Mouse (Mus musculus): ENCODE data around the gene Fitm1.

Fitm1 gene

GRCm38 (mm10) chr14:55575302-55575701, at the start of gene Fitm1:
Gene Fitm1, plus strand, starts transcription at chr14:55575617.
- no peak for DNase-seq (ENCODE audit: low spot score in 2 of 2)

GRCm38 (mm10) chr14:55526674-55527073, 48.7 kb upstream of the Fitm1 start:
- no peak for DNase-seq (ENCODE audit: low spot score in 2 of 2)

GRCm38 (mm10) chr14:55527940-55528339, 47.5 kb upstream of the Fitm1 start:
- DNase-seq (ENCODE audit: low spot score in 2 of 2): no peak

DNA sequence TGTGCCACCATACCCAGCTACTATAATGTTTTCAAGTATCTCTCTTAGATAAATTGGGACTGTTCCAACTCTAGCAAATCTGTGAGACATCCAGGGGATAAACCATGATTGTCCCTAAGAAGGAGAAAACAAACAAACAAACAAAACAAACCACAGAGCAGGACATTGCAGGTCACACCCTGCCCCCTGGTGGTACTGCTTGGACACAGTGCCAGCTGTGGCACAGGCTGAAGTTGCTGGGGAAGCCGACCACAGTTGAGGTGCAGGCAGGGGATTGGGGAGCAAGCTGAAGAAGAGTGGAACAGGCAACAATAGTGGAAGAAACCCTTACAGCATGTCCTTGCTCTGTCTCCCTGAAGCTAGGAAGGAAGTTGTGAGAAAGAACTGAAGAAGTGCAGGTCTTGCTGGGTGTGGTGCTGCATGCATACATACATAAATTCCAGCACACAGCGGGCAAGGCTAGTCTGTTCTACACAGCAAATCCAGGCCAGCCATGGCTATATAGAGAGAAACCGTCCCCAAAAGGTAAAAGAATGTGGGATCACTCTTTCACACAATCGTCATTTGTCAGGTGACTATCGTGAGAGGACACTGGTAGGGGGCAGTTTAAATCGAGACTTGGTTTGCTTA, 39.2 kb upstream of the Fitm1 start:
- peak in 1 of 2 experiments; percentile 49 for DNase-seq (ENCODE audit: low spot score in 2 of 2)

DNA sequence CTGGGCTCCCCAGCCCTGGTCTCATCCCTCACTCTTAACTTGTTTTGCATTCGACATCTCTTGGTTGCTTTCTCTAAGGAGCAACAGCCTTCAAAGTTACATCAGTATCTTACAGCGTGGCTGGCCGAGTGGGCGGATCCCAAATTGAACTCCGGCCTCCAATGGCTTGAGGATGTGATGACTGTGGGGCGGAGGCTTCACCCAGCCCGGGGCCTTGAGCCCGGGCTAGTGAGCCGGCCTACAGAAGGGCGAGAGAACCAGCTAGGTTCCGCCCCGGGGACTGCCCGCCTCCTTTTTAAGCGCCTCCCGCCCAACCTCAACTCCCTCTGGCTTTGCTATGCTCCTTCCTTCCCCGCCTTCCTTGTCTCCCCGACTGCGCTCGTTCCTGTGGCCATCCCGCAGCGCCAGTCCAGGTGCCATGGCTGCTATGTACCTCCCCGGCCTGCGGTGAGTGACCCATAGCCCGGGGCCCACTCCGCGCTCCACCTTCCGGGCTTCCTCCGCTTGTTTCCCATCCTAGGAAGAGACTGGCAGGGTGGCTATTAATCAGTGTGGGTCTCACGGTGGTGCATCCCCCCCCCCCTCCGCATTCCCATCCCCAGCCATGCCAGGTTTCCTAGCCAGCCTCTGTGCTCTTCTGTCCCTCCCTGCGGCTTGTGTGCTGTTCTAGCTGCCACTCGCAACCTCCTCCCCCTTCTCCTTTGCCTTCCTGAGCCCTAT, 35.2 kb upstream of the Fitm1 start, which contains the start of gene Pck2:
TSS of gene Pck2 (plus strand) at position 200 of the 720 bp plus-strand sequence.
- DNase-seq (ENCODE audit: low spot score in 2 of 2): peak; percentile 71 to 81

GRCm38 (mm10) chr14:55540787-55541321, 34.6 kb upstream of the Fitm1 start:
- peak; percentile 76 to 86 for DNase-seq (ENCODE audit: low spot score in 2 of 2)

DNA sequence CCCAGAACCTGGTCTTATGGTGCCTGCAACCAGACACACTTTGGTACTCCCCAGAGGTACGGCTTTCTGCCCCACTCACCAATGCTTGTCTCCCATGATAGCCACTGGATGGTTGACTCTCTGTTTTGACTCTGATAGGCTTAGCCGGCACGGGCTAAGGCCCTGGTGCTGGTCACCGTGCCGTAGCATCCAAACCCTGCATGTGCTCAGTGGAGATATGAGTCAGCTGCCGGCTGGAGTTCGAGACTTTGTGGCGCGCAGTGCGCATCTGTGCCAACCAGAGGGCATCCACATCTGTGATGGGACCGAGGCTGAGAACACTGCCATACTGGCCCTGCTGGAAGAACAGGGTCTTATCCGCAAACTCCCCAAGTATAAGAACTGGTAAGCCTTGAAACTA, 33.1 kb upstream of the Fitm1 start:
- no peak for DNase-seq (ENCODE audit: low spot score in 2 of 2)

DNA sequence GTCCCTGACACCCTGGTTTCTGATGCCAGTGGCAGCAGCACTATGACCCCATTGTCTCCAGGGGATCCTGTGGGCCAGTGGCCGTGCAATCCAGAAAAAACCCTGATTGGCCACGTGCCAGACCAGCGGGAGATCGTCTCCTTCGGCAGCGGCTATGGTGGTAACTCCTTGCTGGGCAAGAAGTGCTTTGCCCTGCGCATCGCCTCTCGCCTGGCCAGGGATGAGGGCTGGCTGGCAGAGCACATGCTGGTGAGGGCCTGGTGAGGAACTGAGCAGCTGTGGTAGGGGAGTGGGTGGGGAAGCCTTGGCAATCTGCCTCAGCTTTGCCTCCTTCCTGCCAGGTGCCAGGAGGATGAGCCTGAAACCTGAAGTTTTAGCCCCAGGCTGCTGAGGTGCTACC, 31.1 kb upstream of the Fitm1 start:
- DNase-seq (ENCODE audit: low spot score in 2 of 2): no peak

GRCm38 (mm10) chr14:55550191-55550590, 25.2 kb upstream of the Fitm1 start:
- no peak for DNase-seq (ENCODE audit: low spot score in 2 of 2)

DNA sequence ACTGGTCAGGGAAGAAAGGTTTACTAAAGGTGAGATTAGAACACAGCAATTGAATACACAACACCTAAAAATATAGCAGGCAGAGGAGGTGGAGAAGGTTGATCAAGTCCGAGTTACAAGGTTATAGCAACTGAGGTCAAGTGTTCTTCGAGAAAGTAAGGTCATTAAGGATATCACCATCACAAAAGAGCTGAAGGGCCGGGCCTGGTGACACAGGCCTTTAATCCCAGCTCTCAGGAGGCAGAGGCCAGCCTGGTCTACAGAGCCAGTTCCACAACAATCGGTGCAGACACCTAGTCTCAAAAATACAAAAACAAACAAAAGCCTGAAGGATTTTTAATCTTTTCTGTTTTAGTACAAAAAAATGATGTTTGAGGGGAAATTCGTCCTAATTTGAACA, 24.1 kb upstream of the Fitm1 start:
- DNase-seq (ENCODE audit: low spot score in 2 of 2): no peak

- no peak for DNase-seq (ENCODE audit: low spot score in 2 of 2)
These were observed 23.6 kb upstream of the Fitm1 start for GRCm38 (mm10) chr14:55551794-55552193.

GRCm38 (mm10) chr14:55554635-55555034, 20.8 kb upstream of the Fitm1 start:
- no peak for DNase-seq (ENCODE audit: low spot score in 2 of 2)

DNA sequence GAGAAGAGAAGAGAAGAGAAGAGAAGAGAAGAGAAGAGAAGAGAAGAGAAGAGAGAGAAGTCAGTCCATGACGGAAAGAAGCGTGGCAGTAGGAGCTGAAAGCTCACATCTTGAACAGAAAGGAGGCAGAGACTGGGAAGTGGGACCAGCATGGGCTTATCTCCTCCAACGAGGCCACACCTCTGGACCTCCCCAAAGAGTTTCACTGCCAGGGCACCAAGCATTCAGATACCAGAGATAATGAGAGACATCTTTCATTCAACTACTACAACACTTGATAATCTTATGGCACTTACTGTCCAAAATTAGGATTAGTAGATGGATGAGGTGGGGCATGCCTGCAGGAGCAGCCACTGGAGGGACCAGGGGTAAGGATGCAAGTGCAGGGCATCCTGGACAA, 19.6 kb upstream of the Fitm1 start:
- DNase-seq (ENCODE audit: low spot score in 2 of 2): no peak

- DNase-seq (ENCODE audit: low spot score in 2 of 2): peak; percentile 74 to 78
These were observed 18.4 kb upstream of the Fitm1 start for GRCm38 (mm10) chr14:55557003-55557402.

GRCm38 (mm10) chr14:55557587-55557986, 17.8 kb upstream of the Fitm1 start:
- DNase-seq (ENCODE audit: low spot score in 2 of 2): no peak

- no peak for DNase-seq (ENCODE audit: low spot score in 2 of 2)
These were observed 16.5 kb upstream of the Fitm1 start for GRCm38 (mm10) chr14:55558740-55559448.

DNA sequence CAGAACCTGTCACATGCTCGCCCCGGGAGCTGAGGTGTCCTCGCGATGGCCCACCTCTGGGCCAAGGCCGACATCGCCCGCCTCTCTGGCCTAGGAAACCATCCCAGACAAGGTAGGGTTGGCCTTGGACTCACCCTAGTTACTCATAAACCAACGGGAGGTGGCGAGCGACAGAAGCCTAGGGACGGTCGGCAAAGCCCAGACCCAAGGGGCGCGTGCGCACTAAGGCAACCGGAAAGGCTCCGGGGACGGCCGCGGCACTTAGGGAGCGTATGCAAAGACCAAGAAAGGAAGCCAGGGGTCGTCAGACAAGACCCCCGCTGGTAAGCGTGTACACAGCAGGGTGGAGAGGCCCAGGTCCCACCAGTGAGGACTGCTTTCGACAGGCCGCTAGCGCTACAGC, 15.6 kb upstream of the Fitm1 start, which contains the start of gene Dcaf11:
TSS of gene Dcaf11 (plus strand) at position 208 of the 403 bp plus-strand sequence.
- peak; percentile 87 to 89 for DNase-seq (ENCODE audit: low spot score in 2 of 2)

DNA sequence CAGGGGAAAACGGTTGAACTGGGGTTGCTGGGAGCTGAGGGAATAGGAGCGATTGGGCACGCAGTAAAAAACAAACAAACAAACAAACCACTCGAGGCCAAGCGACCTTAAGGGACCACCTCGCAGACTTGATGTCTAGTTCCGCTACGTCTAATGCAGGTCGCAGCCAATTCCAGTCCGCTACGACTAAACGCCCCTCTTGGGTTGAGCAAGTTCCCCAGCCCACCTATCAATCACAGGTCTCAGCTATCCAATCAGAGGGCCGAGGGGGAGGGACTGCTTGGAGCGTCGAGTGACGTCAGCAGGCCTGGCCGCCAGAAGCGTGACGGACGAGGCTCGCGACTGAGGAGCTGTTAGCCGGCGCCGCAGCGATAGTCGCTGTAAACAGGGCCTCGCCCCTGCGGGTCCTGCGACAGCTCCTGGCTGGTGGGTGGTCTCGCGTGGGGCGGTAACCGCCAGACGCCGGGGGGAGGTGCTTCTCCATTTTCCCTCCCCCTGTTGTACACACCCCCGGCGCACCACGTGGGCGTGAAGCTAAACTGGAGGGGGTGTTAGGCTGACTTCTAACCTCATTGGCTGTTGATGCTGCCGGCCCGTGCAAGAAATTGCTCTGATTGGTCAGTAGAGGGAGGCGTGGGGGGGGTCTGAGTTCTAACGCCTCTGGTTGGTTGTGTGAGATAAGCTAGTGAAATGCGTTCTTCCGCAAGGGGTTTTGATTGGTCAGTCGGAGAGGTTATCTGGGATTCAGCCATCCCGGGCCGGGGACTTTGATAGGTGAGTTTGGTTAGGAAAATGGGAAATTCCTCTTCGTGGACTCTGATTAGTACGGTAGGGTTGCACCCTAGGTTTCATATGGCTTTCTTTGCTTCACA, 15.0 kb upstream of the Fitm1 start, which contains the start of gene A730061H03Rik:
TSS of gene A730061H03Rik (minus strand) at position 205 of the 872 bp plus-strand sequence.
- peak; percentile 98 to 99 for DNase-seq (ENCODE audit: low spot score in 2 of 2)

DNA sequence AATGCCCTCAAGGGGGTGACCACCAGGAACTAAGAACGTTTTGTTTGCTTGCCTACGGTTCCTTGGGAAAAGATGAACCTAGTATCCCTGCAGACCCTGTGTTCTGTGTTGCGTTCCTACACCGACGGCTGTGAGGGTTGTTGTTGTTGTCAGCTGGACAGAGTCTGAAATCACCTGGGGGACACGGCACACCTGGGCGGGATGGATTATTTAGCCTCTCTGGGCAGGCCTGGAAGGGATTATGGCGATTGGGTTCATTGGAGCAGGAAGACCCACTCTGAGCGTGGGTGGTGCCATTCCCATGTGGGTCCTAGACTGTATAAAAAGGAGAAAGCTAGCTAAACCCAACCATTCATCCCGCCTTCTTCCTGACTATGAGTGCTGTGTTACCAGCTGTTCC, 13.6 kb upstream of the Fitm1 start:
- no peak for DNase-seq (ENCODE audit: low spot score in 2 of 2)

DNA sequence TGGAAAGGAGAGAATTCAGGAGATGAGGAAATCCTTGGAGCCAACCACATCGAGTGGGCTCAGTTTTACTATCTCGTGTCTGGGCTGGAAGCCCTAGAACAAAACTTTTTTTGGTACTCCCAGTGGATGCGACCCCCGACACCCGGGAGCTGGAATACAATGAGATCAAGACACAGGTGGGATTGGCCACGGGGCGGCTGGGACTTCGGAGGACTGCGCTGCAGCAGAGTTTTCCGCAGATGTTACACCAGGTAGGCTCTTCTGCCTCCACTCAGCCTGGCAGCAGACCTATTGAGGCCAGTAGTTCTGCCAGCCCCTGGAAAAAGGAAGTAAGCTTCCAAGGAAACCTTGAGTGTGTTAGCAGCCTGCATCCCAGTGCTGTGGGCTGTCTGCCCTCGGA, 12.2 kb upstream of the Fitm1 start:
- no peak for DNase-seq (ENCODE audit: low spot score in 2 of 2)

- DNase-seq (ENCODE audit: low spot score in 2 of 2): no peak
These were observed 9.7 kb upstream of the Fitm1 start for GRCm38 (mm10) chr14:55565748-55566147.
